Mouse (Mus musculus) adrenal gland, postnatal 10 days (tissue): ENCODE measurements at regions not wholly inside any gene's neighbourhood (a gene's known extent, or its start where the extent isn't known, plus 50 kb on each side); places are given as distances from the start of the nearest gene placed in this dataset.

Experiments used
- DNase-seq: peaks from one replicate; pipeline ENCODE4 v3.0.0; 2021; ENCODE audit warnings: mixed read lengths

GRCm38 (mm10) chr4:26101881-26102459, 244.7 kb downstream of the Manea start:
- DNase-seq, result no peak

- peak; percentile 6 for DNase-seq
These were observed 270.6 kb upstream of the Fut9 start for GRCm38 (mm10) chr4:26070606-26071005.

GRCm38 (mm10) chr4:26069452-26069851, 269.4 kb upstream of the Fut9 start:
- no peak for DNase-seq
